Mouse (Mus musculus) leukemia stem cell, adult 10-12 weeks (primary cell): ENCODE results near the gene Rgs7bp. TPM values are rescaled to one million over a fixed set of nuclear protein-coding genes. Genes with fewer than 3 reads are reported as not detected.

Experiments used
- polyA plus RNA-seq: library from polyadenylated mRNA; stranded (reverse); fragments of >175 nt; gene quantifications from 2 replicates; pipeline ENCODE4 v1.2.3, GENCODE M21; 2012; ENCODE audit warnings: low replicate concordance

Rgs7bp gene
- 0.02 TPM in 1 of 2 replicates, not detected in the other for polyA plus RNA-seq

DNA sequence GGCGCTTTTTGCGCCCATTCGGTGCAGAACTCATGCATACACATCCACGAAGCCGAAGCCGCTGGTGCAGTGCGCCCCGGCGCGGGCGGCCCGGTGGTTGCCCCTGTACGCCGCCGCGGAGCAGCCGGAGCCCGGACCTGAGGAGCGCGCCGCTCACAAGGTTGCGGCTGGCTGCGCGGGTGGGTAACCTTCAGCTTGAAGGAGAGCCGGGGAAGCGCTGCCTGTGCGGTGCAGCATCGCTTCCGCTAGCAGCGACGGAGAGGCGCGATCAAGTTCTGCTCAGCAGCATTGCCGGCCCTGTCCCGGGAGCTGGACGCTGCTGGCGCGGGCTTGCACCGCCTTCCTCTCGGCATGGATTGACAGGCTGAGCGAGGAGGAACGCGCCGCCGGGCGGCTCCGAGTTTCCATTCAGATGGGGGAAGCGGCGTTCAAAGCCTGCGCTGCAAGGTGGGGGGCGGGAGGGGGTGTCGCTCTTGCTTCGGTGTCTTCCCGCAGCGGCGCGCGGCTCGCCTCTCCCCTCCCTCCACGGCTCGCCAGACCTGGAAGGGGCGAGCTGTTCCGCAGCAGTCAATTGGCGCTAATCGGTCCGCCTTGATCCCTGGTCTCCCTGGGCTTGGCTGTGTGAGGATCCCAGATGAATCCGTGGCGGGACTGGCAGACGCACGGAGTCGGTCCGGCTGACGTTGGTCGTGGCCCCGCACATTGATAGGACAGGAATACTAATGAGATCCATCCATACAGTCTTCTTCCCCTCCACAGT is at the start of gene Rgs7bp:
Rgs7bp (minus strand) TSS at position 750 of the 760 bp plus-strand sequence.

DNA sequence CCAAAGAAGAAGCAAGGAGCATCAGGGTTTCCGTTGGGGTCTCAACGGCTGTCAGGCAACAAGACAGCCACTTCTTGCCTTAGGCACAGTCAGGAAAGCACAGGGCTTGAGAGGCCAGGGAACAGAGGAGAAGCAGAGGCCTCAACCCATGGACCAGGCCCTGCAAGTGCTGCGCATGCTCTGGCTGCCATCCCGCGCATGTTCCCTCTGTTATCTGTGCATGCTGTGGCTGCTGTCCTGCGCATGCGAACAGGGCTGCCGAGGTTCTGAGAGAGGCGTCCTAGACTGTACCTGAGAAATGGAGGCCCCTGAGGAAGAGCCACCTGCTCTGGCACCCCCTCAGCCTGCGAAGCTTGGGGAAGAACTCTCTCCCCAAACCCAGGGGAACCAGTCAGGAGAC is 27.1 kb upstream of the Rgs7bp start, which contains the start of gene 4933425L06Rik:
4933425L06Rik (plus strand) TSS at position 261 of the 400 bp plus-strand sequence.

Other genes starting within 250 kb of the Rgs7bp start
- gene Cwc27, start 237.8 kb downstream of the Rgs7bp start, polyA plus RNA-seq: 0.25 and 1.4 TPM in 2 replicates
- gene Shisal2b, start 191.0 kb downstream of the Rgs7bp start, polyA plus RNA-seq: not detected in 2 replicates
- not detected in 2 replicates for gene 4933425L06Rik, start 27.2 kb upstream of the Rgs7bp start, polyA plus RNA-seq
- 0.30 TPM in 1 of 2 replicates, not detected in the other for gene Rnf180, start 239.9 kb upstream of the Rgs7bp start, polyA plus RNA-seq